Mouse (Mus musculus) urinary bladder, postnatal 36 days (tissue): ENCODE data around the gene Zswim3.
"Not testable (repeated sequence)": the region's sequence is repeated elsewhere in the genome, so short reads cannot be mapped to it uniquely, and the experiment has no call there.

Source experiments
- DNase-seq, 2 experiments: peaks; one replicate each; pipeline ENCODE4 v3.0.0; 2022; ENCODE audit warnings: low spot score in 2 of 2, mixed read lengths in 1 of 2

The Zswim3 gene

DNA sequence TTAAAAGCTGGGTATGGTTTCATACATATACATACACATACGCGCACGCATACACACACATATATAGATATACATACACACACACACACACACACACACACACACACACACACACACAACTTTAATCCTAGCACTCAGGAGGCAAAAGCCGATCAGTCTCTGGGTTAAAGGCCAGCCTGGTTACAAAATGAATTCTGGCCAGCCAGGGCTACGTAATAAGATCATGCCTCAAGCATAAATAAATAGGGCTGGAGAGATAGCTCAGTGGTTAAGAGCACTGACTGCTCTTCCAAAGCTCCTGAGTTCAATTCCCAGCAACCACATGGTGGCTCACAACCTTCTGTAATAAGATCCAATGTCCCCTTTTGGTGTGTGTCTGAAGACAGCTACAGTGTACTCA, 50.7 kb downstream of the Zswim3 start:
- DNase-seq: not testable (repeated sequence)

DNA sequence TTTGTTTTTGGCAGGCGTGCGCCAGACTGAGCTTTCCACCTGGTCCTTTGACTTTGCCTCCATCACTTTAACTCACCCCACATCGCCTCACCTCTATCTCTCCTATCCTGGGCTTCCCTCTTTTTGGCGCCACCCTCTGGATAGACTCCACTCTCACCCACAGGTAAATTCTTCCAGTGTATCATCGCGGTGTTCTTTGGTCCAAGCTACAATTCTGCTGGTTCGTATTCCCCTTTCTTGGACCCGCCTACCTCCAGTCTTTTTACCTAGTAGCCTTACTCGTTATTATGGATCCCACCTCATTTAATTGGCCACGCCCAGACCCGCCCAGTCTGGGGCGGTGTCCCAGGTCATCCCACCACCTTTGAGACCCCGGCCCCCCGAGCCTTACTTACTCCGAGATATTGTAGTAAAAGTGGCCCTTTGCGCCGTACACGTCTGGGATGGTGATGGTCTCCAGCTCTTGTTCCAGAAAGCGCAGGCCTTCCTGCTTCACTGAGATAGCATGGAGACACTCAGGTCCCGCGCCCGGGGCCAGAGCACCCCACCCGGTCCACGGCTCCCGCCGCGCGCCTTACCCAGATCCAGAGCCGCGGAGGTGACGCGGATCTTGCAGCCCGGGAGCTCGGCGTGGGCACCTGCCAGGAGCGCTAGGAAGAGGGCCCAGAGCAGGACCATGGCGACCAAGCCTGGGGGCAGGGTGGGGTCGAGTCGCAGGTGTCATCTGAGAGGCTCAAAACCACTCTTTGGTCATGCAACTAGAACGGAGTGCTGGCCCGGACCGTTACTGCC, 51.6 kb downstream of the Zswim3 start:
- DNase-seq: no peak

DNA sequence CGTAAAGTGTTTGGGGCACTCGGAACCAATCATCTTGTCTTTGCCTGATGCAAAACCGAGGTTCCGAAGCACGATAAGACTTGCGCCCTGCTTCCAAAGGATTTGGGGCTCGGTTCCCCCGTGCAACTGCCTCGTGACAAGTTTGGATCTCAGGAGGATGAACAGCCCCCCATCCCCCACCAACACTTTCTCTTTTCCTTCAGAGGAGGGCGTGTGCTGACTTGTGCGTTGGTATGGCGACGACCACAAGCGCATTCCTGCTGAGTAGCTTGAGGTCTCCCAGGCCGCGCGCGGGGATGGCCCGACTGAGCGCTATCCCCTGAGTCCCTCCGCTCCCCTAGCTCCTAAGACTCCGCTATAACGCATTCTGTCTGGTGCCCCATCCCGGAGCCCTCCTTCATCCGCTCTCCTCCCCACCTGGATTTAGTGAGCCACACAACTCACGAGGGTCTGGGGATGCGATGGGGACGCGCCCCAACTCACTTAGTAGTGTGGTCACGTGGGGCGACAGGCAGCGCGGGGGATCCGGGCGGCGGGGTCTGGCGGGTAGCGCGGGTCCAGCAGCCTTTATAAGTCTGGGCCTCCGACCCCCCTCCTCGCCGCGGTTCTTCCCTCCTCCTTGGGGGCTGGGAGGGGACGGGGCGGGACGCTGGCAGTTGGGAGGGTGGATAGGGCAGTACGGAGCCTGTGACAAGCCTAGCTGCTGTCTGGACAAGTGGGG, 52.4 kb downstream of the Zswim3 start, which contains the start of gene Pltp:
Gene Pltp, minus strand, starts transcription at position 611 of the 721 bp plus-strand sequence.
- peak; percentile 62 to 74 for DNase-seq

DNA sequence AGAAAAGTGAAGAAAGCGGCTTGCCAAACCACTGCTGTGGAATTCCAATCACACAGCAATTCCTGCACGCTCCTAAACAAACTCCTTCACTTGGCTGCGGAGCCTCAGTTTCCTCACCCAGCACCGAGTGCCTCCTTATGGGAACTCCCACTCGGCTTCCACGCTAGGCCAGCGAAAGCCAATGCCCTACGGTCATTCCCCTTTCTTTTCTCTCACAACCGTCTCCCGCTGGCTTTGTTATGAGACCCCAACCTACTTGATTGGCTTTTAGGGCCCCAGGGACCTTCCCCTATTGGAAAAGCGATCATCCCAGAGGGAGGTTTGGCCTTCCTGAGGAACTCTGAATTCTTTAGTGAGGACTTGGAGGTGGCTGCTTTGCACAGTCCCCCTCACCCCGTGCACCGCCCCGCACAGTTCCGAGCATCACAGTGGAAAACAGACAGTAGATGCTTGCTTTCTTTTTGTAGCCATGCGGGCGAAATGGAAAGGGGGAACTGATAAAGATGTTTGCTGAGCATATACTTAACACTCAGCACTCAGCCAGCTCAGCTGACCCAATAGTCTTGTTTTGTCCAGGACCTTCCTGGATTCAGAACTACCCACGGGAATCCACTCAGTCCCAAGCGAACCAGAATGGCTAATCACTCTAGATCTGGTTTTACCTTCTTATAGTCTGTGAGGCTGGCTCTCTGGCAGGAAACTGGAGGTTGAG, 53.1 kb downstream of the Zswim3 start:
- no peak for DNase-seq

GRCm38 (mm10) chr2:164859155-164859554, 54.3 kb downstream of the Zswim3 start:
- no peak for DNase-seq

DNA sequence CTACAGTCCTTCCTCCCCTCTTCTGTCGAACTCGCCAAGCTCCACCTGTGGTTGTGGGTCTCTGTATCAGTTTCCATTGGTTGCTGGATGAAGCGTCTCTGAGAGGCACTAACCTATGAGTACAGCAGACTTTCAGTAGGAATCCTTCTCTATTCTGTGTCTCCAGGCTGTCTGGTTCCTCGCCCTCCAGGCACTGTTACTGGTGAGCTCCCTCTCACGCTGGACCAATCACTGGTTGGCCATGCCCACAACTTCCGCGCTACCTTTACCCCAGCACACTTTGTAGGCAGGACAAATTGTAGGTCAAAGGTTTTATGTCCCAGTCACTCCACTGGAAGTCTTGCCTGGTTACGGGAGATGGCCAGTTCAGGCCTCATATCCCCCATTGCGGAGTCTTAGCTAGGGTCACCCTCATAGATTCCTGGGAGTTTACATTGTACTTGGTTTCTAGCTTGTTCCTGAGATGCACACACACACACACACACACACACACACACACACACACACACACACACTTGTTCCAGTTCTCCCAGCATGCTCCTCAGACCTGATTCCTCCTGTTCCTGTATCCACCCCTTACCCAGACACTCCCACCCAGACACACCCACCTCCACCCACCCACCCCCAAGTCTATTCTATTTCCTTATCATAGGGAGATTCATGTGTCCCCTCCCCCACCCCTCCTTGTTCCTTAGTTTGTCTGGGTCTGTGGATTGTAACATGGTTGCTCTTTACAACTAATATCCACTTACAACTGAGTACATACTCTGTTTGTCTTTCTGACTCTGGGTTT, 54.9 kb downstream of the Zswim3 start:
- DNase-seq: peak in 1 of 2 experiments; percentile 31

DNA sequence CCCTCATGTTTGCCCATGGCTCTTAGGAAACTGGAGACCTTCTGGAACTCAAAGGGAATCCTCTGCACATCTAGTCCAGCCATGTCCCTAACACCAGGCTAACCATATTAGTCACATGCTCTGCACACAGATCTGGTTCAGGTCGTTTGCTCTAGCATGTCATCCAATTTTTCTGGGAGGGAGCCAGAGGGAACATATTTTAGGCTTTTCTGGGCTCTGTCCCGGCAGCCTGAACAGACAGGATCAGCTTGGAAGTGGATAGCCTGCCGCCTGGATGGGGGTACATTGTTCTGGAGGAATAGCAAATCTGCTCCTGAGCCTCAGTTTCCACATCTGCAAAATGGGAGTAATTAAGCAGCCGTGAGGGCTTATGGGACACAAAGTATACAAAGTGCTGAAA, 56.2 kb downstream of the Zswim3 start:
- no peak for DNase-seq

GRCm38 (mm10) chr2:164862179-164862861, 57.4 kb downstream of the Zswim3 start:
- DNase-seq: peak in 1 of 2 experiments; percentile 56

GRCm38 (mm10) chr2:164863411-164863810, 58.5 kb downstream of the Zswim3 start:
- DNase-seq: not testable (repeated sequence)

- DNase-seq: no peak
Observed at GRCm38 (mm10) chr2:164864593-164864992, 59.7 kb downstream of the Zswim3 start.

- DNase-seq: peak; percentile 50 to 75
Observed at GRCm38 (mm10) chr2:164866741-164867551, 62.0 kb downstream of the Zswim3 start.

DNA sequence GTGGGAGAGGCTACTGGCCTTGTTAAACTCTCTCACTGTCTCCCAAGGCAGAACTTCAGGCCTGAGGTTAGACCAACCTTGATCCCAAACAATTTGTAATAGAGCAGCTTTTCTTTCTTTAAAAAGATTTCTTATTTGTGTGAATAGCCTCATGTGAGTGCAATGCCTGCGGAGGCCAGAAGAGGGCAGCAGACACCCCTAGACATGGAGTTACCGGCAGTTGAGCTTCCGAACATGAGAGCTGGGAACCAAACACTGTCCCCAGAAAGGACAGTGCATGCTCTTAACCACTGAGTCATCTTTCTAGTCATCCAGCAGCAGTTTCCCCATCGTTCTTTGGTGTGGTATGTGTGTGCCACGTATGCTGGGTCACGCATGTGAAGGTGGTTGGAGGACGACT, 62.7 kb downstream of the Zswim3 start:
- DNase-seq: no peak

DNA sequence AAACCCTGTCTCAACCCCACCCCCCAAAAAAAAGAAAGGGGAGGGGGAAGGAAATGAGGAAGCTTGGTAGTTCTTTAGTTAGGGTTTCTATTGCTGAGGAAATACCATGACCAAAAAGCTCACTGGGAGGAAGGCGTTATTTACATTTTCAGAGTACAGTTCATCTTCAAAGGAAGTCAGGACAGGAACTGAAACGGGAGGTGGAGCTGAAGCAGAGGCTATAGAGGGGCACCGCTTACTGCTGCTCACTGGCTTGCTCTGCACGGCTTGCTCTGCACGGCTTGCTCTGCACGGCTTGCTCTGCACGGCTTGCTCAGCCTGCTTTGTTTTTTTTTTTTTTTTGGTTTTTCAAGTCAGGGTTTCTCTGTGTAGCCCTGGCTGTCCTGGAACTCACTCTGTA, 63.6 kb downstream of the Zswim3 start:
- no peak for DNase-seq
